Mouse (Mus musculus) cerebellum, adult 2 months (tissue): Measurements from ENCODE around the gene Arhgap15.

Experiments used
- CTCF ChIP-seq: fragments of 200-500 bp; IDR thresholded peaks from 2 replicates; pipeline ENCODE4 v1.5.1; 2011; ENCODE audit warnings: low read depth, mild to moderate bottlenecking, control low read depth, low read length, moderate library complexity, borderline replicate concordance; ENCODE audit not compliant: insufficient read depth
- POLR2A ChIP-seq: fragments of 200-500 bp; IDR thresholded peaks from 2 replicates; pipeline ENCODE4 v1.6.1; 2011; ENCODE audit warnings: low read length, control low read depth, borderline replicate concordance; ENCODE audit not compliant: insufficient read depth

- no peak for TF ChIP-seq POLR2A
- TF ChIP-seq CTCF, result no peak
Measured at GRCm38 (mm10) chr2:43805960-43806744, 57.5 kb downstream of the Arhgap15 start.
